Mouse (Mus musculus) olfactory bulb, adult 2 months (tissue): ENCODE measurements at regions not wholly inside any gene's neighbourhood (a gene's known extent, or its start where the extent isn't known, plus 50 kb on each side); places are given as distances from the start of the nearest gene placed in this dataset.
"Not testable (repeated sequence)": the region's sequence is repeated elsewhere in the genome, so short reads cannot be mapped to it uniquely, and the experiment has no call there.

Experiments
- H3K27ac ChIP-seq: fragments of 200-500 bp; 2 replicates; pipeline ENCODE4 v1.5.1; 2012; ENCODE audit warnings: low read depth, low read length; ENCODE audit not compliant: insufficient read depth
- H3K4me1 ChIP-seq: fragments of 200-500 bp; 2 replicates; pipeline ENCODE4 v1.6.1; 2012; ENCODE audit warnings: low read length; ENCODE audit not compliant: control insufficient read depth, insufficient read depth
- H3K4me3 ChIP-seq: fragments of 200-500 bp; 2 replicates; pipeline ENCODE4 v1.5.1; 2012; ENCODE audit warnings: mild to moderate bottlenecking, low read depth, low read length, moderate library complexity; ENCODE audit not compliant: insufficient read depth
- CTCF ChIP-seq: fragments of 200-500 bp; IDR thresholded peaks from 2 replicates; pipeline ENCODE4 v1.5.1; 2012; ENCODE audit warnings: low read depth, mild to moderate bottlenecking, low read length, moderate library complexity; ENCODE audit not compliant: insufficient read depth
- POLR2A ChIP-seq: fragments of 200-500 bp; IDR thresholded peaks from 2 replicates; pipeline ENCODE4 v1.6.1; 2012; ENCODE audit warnings: mild to moderate bottlenecking, low read depth, low read length, moderate library complexity; ENCODE audit not compliant: insufficient read depth
- WGBS: fragments of 180-500 bp; shearing (Covaris S2); methylation state at CpG from one replicate; pipeline ENCODE4 v1.1.7; 2018; 5-methylcytosine and 5-hydroxymethylcytosine counted together

DNA sequence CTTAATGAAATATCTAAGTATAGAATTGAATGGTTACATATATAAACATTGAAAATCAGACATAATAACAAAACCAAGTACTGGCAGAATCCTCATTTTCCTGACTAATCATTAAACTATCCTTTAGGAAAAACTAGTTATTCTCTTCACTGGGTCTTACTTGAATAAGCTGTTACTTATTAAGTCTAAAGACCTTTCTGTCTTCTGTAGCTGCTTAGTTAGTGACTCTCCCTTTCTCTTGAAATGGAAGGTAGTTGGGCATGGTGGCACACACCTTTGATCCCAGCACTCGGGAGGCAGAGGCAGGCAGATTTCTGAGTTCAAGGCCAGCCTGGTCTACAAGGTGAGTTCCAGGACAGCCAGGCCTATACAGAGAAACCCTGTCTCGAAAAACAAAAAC, 135.9 kb upstream of the Abcb5 start:
- not testable (repeated sequence) for H3K4me1 ChIP-seq, H3K4me3 ChIP-seq, H3K27ac ChIP-seq
- 85% methylated on average over 2 of the region's 2 CpGs for WGBS

DNA sequence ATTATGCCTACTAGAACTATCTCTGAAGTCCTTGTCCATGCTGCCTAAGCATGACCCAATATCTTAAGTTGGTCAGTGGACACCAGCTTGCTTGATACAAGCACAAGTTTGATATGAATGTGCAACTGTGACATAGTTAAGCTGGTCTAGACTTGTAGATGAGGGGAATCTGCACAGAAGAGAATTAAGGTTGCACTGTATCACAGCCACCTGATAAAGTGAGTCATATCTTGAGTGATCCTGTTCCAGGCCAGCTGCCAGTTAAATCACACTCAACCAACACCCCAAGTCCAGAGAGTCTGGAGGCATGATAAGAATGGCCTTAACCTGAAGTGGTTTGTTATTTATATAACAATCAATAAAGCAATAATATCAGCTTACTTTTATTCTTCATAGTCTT, 133.5 kb upstream of the Abcb5 start:
- Histone ChIP-seq H3K4me1 (no peaks in the 10 kb centered on the region), H3K27ac (no peak overlapping the region), H3K4me3 (no peak overlapping the region)
- TF ChIP-seq CTCF (no peak), POLR2A (no peak)

DNA sequence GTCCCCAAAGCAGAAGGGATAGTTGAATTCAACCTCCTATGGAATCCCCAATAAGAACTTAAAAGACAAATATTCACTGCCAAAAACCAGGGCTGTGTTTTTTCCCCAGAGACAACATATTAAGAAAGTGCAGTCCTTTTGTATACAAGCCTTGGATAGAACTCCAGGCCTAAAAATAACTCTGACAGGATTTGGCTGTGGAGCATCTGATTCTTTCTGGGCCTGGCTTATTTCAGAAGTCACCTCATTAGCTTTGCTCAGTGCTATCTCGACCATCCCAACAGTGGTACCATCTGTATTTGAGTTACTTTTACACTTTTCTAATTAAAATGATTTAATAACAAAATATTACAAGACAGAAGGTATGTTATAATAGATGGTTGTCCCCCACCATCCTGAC, 131.6 kb upstream of the Abcb5 start:
- Histone ChIP-seq H3K4me1 (no peaks in the 10 kb centered on the region), H3K27ac (no peak overlapping the region), H3K4me3 (no peak overlapping the region)
- TF ChIP-seq CTCF (no peak), POLR2A (no peak)
- 47% methylated on average over 1 of the region's 1 CpGs for WGBS

- no peaks in the 10 kb centered on the region for H3K4me1 ChIP-seq
- WGBS, result 96% methylated on average over 1 of the region's 1 CpGs
- no peak overlapping the region for H3K27ac ChIP-seq
- H3K4me3 ChIP-seq, result no peak overlapping the region
- TF ChIP-seq CTCF (no peak), POLR2A (no peak)
Observed at GRCm38 (mm10) chr12:119094314-119094713, 128.1 kb upstream of the Abcb5 start.

- no peak overlapping the region for H3K27ac ChIP-seq
- no peaks in the 10 kb centered on the region for H3K4me1 ChIP-seq
- 87% methylated on average over 2 of the region's 2 CpGs for WGBS
- no peak for TF ChIP-seq CTCF
- TF ChIP-seq POLR2A, result no peak
- no peak overlapping the region for H3K4me3 ChIP-seq
Observed at GRCm38 (mm10) chr12:119093402-119093801, 127.2 kb upstream of the Abcb5 start.

DNA sequence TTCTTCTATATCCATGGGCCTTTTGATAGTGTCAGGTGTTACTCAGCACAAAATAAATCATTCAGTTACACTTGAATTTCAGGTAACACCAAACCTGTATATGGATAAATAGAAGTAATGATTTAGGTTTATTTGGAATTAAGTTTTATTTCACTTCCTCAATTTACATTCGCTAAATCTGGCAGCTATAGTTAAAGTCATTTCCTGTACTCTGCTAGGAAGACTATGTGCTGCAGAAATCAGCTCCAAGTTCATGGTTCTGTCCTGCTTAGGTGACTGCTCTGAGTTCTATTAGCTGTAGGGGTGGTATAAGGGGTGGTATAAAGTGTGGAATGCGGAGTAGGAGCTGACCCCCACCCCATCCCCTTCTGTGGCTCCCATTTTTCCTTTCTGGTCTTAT, 123.1 kb upstream of the Abcb5 start:
- H3K4me1 ChIP-seq, result no peaks in the 10 kb centered on the region
- no peak for TF ChIP-seq POLR2A
- no peak for TF ChIP-seq CTCF
- 92% methylated on average over 2 of the region's 2 CpGs for WGBS
- H3K4me3 ChIP-seq, result no peak overlapping the region
- H3K27ac ChIP-seq, result no peak overlapping the region

DNA sequence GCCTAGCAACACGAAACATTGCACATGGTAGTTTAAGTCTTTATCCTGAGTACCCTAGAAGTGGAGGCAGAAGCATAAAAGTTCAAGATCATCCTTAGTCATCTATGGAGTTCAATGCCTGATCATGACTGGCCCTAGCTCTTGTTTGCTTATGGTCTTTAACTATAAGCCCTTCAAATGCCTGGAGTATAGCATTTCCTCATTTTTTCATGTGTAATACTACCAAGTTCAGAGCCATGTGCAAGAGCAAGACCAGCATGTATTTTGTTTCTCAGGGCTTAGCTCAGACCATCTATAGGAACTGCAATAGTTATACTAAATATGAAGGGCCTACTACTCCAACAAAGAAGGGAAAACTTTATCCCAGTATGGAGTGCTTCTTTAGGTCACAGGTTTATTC, 122.4 kb upstream of the Abcb5 start:
- TF ChIP-seq CTCF (no peak), POLR2A (no peak)
- Histone ChIP-seq H3K4me1 (no peaks in the 10 kb centered on the region), H3K27ac (no peak overlapping the region), H3K4me3 (no peak overlapping the region)
- 94% methylated on average over 1 of the region's 1 CpGs for WGBS

DNA sequence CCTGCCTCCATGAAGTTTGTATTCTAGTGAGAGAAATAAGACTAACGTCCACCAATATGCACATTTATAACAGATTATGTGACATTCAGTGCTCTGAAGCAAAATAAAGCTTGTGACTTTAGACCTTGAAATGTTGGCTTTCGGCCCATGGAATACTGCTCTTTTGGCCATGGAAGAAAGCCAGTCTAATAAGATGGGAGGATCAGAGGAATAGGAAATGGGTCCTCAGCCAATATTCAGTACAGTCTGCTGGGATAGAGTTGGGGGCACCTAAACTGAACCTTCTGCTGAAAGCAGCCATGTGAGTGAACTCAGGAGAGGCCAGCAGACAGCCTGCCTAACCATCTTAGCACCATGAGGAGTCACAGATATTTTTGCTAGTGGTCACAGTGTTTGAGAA, 118.6 kb upstream of the Abcb5 start:
- 81% methylated on average over 2 of the region's 2 CpGs for WGBS
- TF ChIP-seq POLR2A (no peak), CTCF (no peak)
- no peak overlapping the region for H3K4me3 ChIP-seq
- no peak overlapping the region for H3K27ac ChIP-seq
- no peaks in the 10 kb centered on the region for H3K4me1 ChIP-seq

GRCm38 (mm10) chr12:119082781-119083180, 116.6 kb upstream of the Abcb5 start:
- no peaks in the 10 kb centered on the region for H3K4me1 ChIP-seq
- TF ChIP-seq CTCF (no peak), POLR2A (no peak)
- H3K4me3 ChIP-seq, result no peak overlapping the region
- H3K27ac ChIP-seq, result no peak overlapping the region

DNA sequence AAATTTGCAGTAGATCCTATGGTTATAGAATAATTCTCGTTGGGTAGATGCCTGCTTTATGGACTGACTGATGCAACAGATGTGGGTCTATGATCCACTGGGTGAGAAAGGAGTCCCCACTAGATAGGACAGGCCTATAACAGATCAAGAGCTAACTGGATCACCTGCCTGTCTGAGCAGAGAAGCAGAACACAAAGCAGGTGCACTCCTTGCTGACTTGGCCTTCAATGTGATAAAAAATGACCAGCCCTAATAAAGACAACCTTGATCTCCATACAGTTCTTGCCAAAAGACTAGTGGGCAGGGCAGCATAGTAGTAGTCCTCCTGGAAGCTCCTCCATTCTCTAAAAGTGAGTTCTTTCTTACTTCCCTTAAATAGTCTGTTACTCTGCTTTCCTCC, 109.6 kb upstream of the Abcb5 start:
- TF ChIP-seq CTCF (no peak), POLR2A (no peak)
- H3K27ac ChIP-seq, result peak overlapping the region; percentile 66
- H3K4me1 ChIP-seq, result no peaks in the 10 kb centered on the region
- H3K4me3 ChIP-seq, result no peak overlapping the region
- WGBS, result 57% methylated on average over 1 of the region's 1 CpGs
